Mouse (Mus musculus): Measurements from ENCODE around the gene Lrrc73.

DNA sequence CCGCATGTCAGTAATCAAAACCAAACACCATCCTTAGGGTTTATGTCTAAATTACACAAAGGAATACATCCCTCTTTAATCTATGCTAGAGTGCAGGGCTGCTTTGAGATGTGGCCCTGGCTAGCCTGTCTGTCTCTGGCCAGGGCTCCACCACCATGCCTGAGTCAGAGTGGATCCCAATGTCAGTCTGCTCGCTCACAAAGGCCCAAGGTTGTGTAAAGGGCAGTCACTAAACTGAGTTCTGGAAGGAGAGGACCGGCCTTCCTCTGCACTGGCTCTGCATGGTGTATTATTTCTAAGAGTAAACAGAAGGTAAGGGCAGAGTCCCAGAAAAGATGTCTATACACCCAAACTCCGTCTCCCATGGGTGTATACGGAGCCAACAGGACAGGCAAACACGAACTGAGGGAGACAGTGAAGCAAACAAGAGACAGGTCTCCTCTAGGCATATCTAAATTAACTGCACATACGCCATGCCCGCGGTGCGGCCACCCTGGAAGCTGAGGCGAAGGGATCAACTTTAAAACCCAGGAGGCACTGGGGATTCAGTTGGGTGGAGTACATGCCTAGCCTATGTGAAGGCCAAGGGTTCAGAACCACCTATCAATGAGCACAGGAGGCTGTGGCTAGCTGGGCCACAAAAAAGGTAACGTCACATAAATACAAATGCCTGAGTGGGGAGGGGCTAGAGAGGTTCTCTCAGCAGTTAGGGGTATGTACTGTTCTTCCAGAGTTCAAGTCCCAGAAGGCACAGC is 24.9 kb downstream of the Lrrc73 start:
- no peak for TF ChIP-seq GATA1 (IDR thresholded peaks at IDR 0.05; ENCODE audit: borderline replicate concordance, low read length)
- no peak for TF ChIP-seq FLI1 (IDR thresholded peaks at IDR 0.05; ENCODE audit: low read length)
